Mouse (Mus musculus): ENCODE measurements around the gene Tm4sf1. TPM values are rescaled to one million over a fixed set of nuclear protein-coding genes. Genes with fewer than 3 reads are reported as not detected.

Tm4sf1 gene
- polyA plus RNA-seq (2012; rRNA removed; ENCODE audit: low replicate concordance), result 1.5 and 2.3 TPM in 2 replicates

GRCm38 (mm10) chr3:57301921-57302539 is at the start of gene Tm4sf1:
Tm4sf1 (minus strand) TSS chr3:57301988.

Other genes with a start within 250 kb of the Tm4sf1 start
- 48.3 and 95.0 TPM in 2 replicates for gene Tm4sf4, start 123.3 kb upstream of the Tm4sf1 start, polyA plus RNA-seq (2012; rRNA removed; ENCODE audit: low replicate concordance)

Measured in duodenum, adult 2 months (tissue).